Mouse (Mus musculus) testis, adult 2 months (tissue): Measurements from ENCODE around the gene Hba-x. TPM values are rescaled to one million over a fixed set of nuclear protein-coding genes. Genes with fewer than 3 reads are reported as not detected.

Experiments used
- H3K27ac ChIP-seq: fragments of 200-500 bp; 2 replicates; pipeline ENCODE4 v1.5.1; 2012; ENCODE audit warnings: low read depth, low read length; ENCODE audit not compliant: control insufficient read depth, insufficient read depth
- H3K27me3 ChIP-seq: fragments of 200-500 bp; 2 replicates; pipeline ENCODE4 v1.6.1; 2012; ENCODE audit warnings: mild to moderate bottlenecking, low read length, moderate library complexity; ENCODE audit not compliant: control insufficient read depth, insufficient read depth
- H3K36me3 ChIP-seq: fragments of 200-500 bp; 2 replicates; pipeline ENCODE4 v1.6.1; 2012; ENCODE audit warnings: mild to moderate bottlenecking, low read length; ENCODE audit not compliant: control insufficient read depth, insufficient read depth
- H3K4me1 ChIP-seq: fragments of 200-500 bp; 2 replicates; pipeline ENCODE4 v1.6.1; 2012; ENCODE audit warnings: low read length; ENCODE audit not compliant: control insufficient read depth, insufficient read depth
- H3K4me3 ChIP-seq: fragments of 200-500 bp; 2 replicates; pipeline ENCODE4 v1.5.1; 2012; ENCODE audit warnings: low read depth, mild to moderate bottlenecking, low read length, moderate library complexity, mixed read lengths; ENCODE audit not compliant: control insufficient read depth
- CTCF ChIP-seq: fragments of 200-500 bp; IDR thresholded peaks from 2 replicates; pipeline ENCODE4 v1.5.1; 2012; ENCODE audit warnings: low read depth, mild to moderate bottlenecking, inconsistent platforms, low read length, moderate library complexity; ENCODE audit not compliant: control insufficient read depth, insufficient read depth, insufficient replicate concordance
- POLR2A ChIP-seq: fragments of 200-500 bp; IDR thresholded peaks from 2 replicates; pipeline ENCODE4 v1.6.1; 2012; ENCODE audit warnings: low read depth, mild to moderate bottlenecking, inconsistent platforms, low read length, moderate library complexity; ENCODE audit not compliant: control insufficient read depth
- polyA plus RNA-seq: library from polyadenylated mRNA; depleted of rRNA; stranded (reverse); fragments of >200 nt; gene quantifications from 2 replicates; pipeline ENCODE4 v1.2.3, GENCODE M21; 2012

Gene Hba-x
- polyA plus RNA-seq, 1 experiment, result not detected

- Histone ChIP-seq H3K36me3 (peaks cover 2% of the 10 kb centered on the region), H3K27ac (no peak overlapping the region), H3K4me3 (no peak overlapping the region), H3K27me3 (no peaks in the 10 kb centered on the region), H3K4me1 (no peaks in the 10 kb centered on the region; the same call in 1 of the 2 replicates)
- no peak for TF ChIP-seq CTCF
- no peak for TF ChIP-seq POLR2A
Observed at GRCm38 (mm10) chr11:32233895-32234294, 42.3 kb upstream of the Hba-x start.

GRCm38 (mm10) chr11:32234816-32235485 is 41.2 kb upstream of the Hba-x start:
- Histone ChIP-seq H3K36me3 (peaks cover 3% of the 10 kb centered on the region), H3K4me1 (no peaks in the 10 kb centered on the region), H3K27me3 (no peaks in the 10 kb centered on the region), H3K4me3 (no peak overlapping the region), H3K27ac (no peak overlapping the region)
- no peak for TF ChIP-seq CTCF
- no peak for TF ChIP-seq POLR2A

GRCm38 (mm10) chr11:32235646-32236045 is 40.6 kb upstream of the Hba-x start:
- Histone ChIP-seq H3K36me3 (peaks cover 3% of the 10 kb centered on the region), H3K4me3 (no peak overlapping the region), H3K27ac (no peak overlapping the region), H3K27me3 (no peaks in the 10 kb centered on the region), H3K4me1 (no peaks in the 10 kb centered on the region)
- TF ChIP-seq CTCF, result no peak
- TF ChIP-seq POLR2A, result no peak

- no peak for TF ChIP-seq POLR2A
- TF ChIP-seq CTCF, result no peak
- Histone ChIP-seq H3K4me1 (no peaks in the 10 kb centered on the region), H3K27ac (no peak overlapping the region), H3K36me3 (peaks cover 3% of the 10 kb centered on the region), H3K27me3 (no peaks in the 10 kb centered on the region), H3K4me3 (no peak overlapping the region)
Observed at GRCm38 (mm10) chr11:32236132-32236531, 40.1 kb upstream of the Hba-x start.

- no peaks in the 10 kb centered on the region for H3K4me1 ChIP-seq
- H3K4me3 ChIP-seq, result no peak overlapping the region
- H3K27me3 ChIP-seq, result no peaks in the 10 kb centered on the region
- no peak overlapping the region for H3K27ac ChIP-seq
- peaks cover 3% of the 10 kb centered on the region for H3K36me3 ChIP-seq
- TF ChIP-seq POLR2A (no peak), CTCF (peak; percentile 34; the same call in 1 of the 2 replicates)
Observed at GRCm38 (mm10) chr11:32236712-32237410, 39.3 kb upstream of the Hba-x start.

- TF ChIP-seq POLR2A (no peak), CTCF (no peak)
- no peaks in the 10 kb centered on the region for H3K4me1 ChIP-seq
- peaks cover 3% of the 10 kb centered on the region for H3K36me3 ChIP-seq
- H3K27me3 ChIP-seq, result no peaks in the 10 kb centered on the region
- no peak overlapping the region for H3K27ac ChIP-seq
- H3K4me3 ChIP-seq, result no peak overlapping the region
Observed at GRCm38 (mm10) chr11:32237411-32237795, 38.8 kb upstream of the Hba-x start.

- no peak for TF ChIP-seq POLR2A
- peak; percentile 82 for TF ChIP-seq CTCF
- H3K36me3 ChIP-seq, result peaks cover 3% of the 10 kb centered on the region; the same call in 1 of the 2 replicates
- no peak overlapping the region for H3K27ac ChIP-seq
- H3K4me1 ChIP-seq, result no peaks in the 10 kb centered on the region
- H3K4me3 ChIP-seq, result no peak overlapping the region
- H3K27me3 ChIP-seq, result no peaks in the 10 kb centered on the region
Observed at GRCm38 (mm10) chr11:32238093-32238860, 37.9 kb upstream of the Hba-x start.
